Mouse (Mus musculus): ENCODE data around the gene Pla2g4e. TPM values are rescaled to one million over a fixed set of nuclear protein-coding genes. Genes with fewer than 3 reads are reported as not detected.

Pla2g4e gene
- polyA plus RNA-seq, 1 experiment from 2014 or later = 0.37 TPM

DNA sequence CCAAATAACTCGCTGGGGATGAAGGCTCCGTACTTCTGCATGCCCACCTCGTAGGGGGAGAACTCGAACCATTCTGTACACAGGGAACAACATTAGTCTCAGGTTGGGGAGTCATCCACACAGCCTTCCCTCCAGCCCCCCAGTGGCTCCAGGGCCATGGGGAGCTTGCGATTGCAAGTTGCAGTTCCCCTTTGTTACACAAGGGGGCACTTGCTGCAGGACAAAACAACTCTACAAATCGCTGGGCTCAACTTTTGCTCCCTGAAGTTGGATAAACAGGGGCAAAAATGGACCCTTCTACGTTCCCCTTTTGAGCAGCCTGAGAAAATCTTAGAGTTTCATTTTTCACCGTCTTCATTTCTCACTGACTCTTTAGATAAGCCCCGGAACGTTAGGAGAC lies 71.4 kb downstream of the Pla2g4e start:
- no peaks in the 10 kb centered on the region for H3K9me3 ChIP-seq
- no peak for ATAC-seq (ENCODE audit: borderline replicate concordance, extremely low read depth, low FRiP score, low TSS enrichment)

DNA sequence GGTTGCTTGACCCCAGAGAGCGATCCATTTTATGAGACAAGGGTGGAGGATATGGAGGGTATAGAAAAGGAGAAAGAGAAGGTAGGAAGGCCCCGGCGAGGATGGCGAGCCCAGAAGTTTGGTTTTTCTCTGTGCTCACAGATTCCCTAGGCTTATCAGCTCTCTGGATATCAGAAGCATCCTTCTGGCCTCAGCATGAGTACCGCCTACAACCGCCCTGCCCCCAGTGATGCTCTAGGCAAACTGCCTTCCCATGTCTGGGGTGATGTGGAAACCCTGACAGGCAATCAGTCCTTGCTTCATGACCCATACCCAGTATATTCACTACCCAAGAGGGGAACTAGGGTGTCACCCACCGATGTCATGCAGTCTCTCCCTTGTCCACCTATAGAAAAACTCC lies 73.8 kb downstream of the Pla2g4e start:
- no peaks in the 10 kb centered on the region for H3K4me1 ChIP-seq
- no peak overlapping the region for H3K4me3 ChIP-seq
- H3K4me2 ChIP-seq = no peak overlapping the region
- no peak overlapping the region for H3K9ac ChIP-seq
- no peaks in the 10 kb centered on the region for H3K36me3 ChIP-seq
- ATAC-seq (ENCODE audit: borderline replicate concordance, extremely low read depth, low FRiP score, low TSS enrichment) = no peak
- 84% methylated on average over 7 of the region's 7 CpGs for WGBS
- H3K9me3 ChIP-seq = no peaks in the 10 kb centered on the region
- H3K27me3 ChIP-seq = no peaks in the 10 kb centered on the region
- no peak overlapping the region for H3K27ac ChIP-seq

More for the DNA sequence above, 71.4 kb downstream of the Pla2g4e start:
- 17% methylated on average over 10 of the region's 10 CpGs for WGBS
- Histone ChIP-seq H3K9ac (no peak overlapping the region), H3K27ac (no peak overlapping the region), H3K36me3 (no peaks in the 10 kb centered on the region), H3K4me1 (no peaks in the 10 kb centered on the region), H3K4me3 (no peak overlapping the region), H3K27me3 (no peaks in the 10 kb centered on the region), H3K4me2 (peak overlapping the region; percentile 36)

DNA sequence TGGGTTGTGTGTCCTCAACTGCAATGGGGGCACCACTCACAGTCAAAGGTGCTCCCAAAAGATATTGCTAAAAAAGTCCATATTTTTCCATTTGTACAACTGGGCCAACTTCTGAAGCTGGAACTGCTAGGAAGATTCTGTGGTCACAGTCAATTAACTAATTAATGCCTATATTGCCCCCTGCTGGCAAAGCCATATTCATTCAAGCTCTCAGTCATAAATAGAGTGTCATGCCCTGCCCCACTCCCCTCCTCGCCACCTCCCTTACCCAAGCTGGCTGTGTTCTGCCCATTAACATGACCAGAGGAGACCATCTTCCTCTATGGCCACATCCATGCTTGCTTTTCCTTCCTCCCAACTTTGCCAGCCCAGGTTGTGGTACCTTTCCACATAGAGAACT lies 74.4 kb downstream of the Pla2g4e start:
- no peaks in the 10 kb centered on the region for H3K36me3 ChIP-seq
- no peaks in the 10 kb centered on the region for H3K9me3 ChIP-seq
- no peak overlapping the region for H3K9ac ChIP-seq
- no peak overlapping the region for H3K4me2 ChIP-seq
- no peak overlapping the region for H3K4me3 ChIP-seq
- 33% methylated on average over 1 of the region's 1 CpGs for WGBS
- no peak overlapping the region for H3K27ac ChIP-seq
- H3K4me1 ChIP-seq = no peaks in the 10 kb centered on the region
- no peak for ATAC-seq (ENCODE audit: borderline replicate concordance, extremely low read depth, low FRiP score, low TSS enrichment)
- H3K27me3 ChIP-seq = no peaks in the 10 kb centered on the region

DNA sequence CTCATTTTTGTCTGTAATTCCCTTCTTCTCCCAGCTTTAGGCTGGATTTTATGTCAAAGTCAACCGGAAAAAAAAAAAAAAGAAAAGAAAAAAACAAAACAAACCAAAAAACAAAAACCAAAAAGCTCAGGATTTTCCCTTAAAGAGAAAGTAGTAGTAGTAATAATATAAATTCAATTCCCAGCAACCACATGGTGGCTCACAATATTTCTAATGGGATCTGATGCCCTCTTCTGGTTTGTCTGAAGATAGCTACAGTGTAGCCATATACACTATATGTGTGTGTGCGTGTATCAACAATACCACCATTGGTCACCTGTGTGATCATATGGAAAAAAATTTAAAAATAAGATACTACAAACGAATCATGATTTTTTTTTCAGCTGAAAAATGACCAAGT lies 75.8 kb downstream of the Pla2g4e start:
- Histone ChIP-seq H3K4me2 (no peak overlapping the region), H3K9ac (no peak overlapping the region), H3K4me3 (no peak overlapping the region), H3K4me1 (peaks cover 2% of the 10 kb centered on the region; the same call in 1 of the 2 replicates), H3K27me3 (no peaks in the 10 kb centered on the region), H3K9me3 (no peaks in the 10 kb centered on the region), H3K36me3 (no peaks in the 10 kb centered on the region), H3K27ac (no peak overlapping the region)
- no peak for ATAC-seq (ENCODE audit: borderline replicate concordance, extremely low read depth, low FRiP score, low TSS enrichment)
- WGBS = 83% methylated on average over 3 of the region's 3 CpGs

DNA sequence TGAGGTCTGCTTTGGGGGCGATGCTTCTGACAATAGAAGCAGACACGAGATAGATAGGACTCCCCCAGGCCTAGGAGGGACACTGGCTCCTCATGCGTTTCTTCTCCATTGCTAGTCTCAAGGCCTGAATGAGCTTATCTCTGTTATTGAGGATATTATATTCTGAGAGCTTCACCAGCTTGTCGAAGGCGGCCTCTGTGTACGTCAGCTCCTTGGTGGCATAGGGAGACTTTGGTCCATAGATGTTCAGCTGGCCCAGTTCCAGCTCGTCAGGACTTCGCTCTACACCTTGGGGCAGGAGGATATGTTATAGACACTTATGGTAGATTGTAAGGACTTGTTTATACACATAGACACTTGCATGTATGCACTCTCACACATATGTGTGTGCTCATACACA lies 77.4 kb downstream of the Pla2g4e start:
- Histone ChIP-seq H3K36me3 (no peaks in the 10 kb centered on the region), H3K27me3 (no peaks in the 10 kb centered on the region), H3K4me2 (no peak overlapping the region), H3K4me1 (peaks cover 2% of the 10 kb centered on the region; the same call in 1 of the 2 replicates), H3K9ac (no peak overlapping the region), H3K27ac (no peak overlapping the region), H3K9me3 (no peaks in the 10 kb centered on the region), H3K4me3 (no peak overlapping the region)
- no peak for ATAC-seq (ENCODE audit: borderline replicate concordance, extremely low read depth, low FRiP score, low TSS enrichment)
- WGBS = 84% methylated on average over 8 of the region's 8 CpGs

DNA sequence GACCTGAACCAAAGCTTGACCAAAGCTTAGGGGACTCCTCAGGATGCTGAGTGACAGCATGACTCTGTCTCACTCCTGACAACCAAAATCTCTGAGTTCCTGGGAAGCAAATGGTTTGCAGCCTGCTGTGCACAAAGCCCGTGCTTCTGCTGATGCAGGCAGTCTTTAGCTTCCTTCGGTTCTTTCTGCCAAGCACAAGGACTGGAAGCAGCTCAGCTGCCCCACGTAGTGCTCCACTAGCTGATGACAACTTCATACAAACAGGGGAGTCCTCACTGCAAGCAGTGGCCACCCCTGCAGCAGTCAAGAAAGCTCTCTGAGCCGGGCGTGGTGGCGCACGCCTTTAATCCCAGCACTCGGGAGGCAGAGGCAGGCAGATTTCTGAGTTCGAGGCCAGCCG lies 79.7 kb downstream of the Pla2g4e start:
- H3K36me3 ChIP-seq = no peaks in the 10 kb centered on the region
- H3K4me2 ChIP-seq = no peak overlapping the region
- H3K4me1 ChIP-seq = peaks cover 2% of the 10 kb centered on the region; the same call in 1 of the 2 replicates
- no peak overlapping the region for H3K27ac ChIP-seq
- H3K4me3 ChIP-seq = no peak overlapping the region
- ATAC-seq (ENCODE audit: borderline replicate concordance, extremely low read depth, low FRiP score, low TSS enrichment) = no peak
- no peaks in the 10 kb centered on the region for H3K27me3 ChIP-seq
- H3K9ac ChIP-seq = no peak overlapping the region
- no peaks in the 10 kb centered on the region for H3K9me3 ChIP-seq
- 78% methylated on average over 10 of the region's 10 CpGs for WGBS

DNA sequence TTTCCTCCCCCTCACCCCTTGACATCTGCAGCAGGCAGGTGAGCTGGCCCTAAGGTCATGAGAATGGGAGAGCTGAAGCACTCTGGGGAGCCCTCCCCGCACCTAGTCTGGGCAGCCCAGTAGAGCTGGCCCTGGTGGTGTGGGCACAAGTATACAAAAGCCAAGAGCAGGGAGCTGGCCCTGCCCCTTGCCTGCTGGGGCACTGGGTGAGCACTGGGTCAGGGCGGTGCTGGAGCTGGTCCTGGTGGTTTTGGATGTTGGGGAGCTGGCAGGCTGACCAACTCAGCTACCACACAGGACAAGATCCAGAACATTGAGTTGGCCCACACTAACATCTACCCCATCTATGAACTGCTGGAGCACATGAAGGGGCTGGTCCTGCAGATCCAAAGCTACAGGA lies 85.7 kb downstream of the Pla2g4e start:
- peak overlapping the region; percentile 25; the same call in 1 of the 2 replicates for H3K27ac ChIP-seq
- no peak overlapping the region for H3K4me2 ChIP-seq
- no peaks in the 10 kb centered on the region for H3K27me3 ChIP-seq
- H3K9me3 ChIP-seq = no peaks in the 10 kb centered on the region
- ATAC-seq (ENCODE audit: borderline replicate concordance, extremely low read depth, low FRiP score, low TSS enrichment) = no peak
- no peak overlapping the region for H3K9ac ChIP-seq
- 0 out of 2 replicates have a peak, but pooled peaks cover 5% of the 10 kb centered on the region for H3K4me1 ChIP-seq
- WGBS = 69% methylated on average over 2 of the region's 2 CpGs
- no peaks in the 10 kb centered on the region for H3K36me3 ChIP-seq
- no peak overlapping the region for H3K4me3 ChIP-seq

DNA sequence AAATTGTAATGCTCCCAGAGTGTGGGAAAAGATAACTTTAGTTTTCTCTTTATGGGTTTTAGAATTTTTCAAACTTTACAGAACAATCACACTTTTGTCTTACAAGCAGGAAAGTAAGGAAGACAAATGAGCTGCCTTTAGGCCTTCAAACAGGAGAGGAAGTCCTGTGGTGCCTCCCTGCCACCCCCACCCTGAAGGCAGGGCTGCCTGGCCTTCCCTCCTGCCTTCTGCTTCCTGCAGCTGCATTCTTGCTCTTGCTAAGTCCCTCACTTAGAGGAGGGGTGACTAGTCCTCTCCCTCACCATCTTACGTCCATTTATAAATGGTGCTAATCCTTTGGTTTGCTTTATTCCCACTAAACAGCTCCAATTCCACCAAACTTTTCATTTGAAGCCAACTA lies 86.3 kb downstream of the Pla2g4e start:
- 26% methylated on average over 1 of the region's 1 CpGs for WGBS
- H3K27ac ChIP-seq = 0 out of 2 replicates have a peak overlapping the region, but pooled peaks have one; percentile 25
- H3K4me3 ChIP-seq = no peak overlapping the region

DNA sequence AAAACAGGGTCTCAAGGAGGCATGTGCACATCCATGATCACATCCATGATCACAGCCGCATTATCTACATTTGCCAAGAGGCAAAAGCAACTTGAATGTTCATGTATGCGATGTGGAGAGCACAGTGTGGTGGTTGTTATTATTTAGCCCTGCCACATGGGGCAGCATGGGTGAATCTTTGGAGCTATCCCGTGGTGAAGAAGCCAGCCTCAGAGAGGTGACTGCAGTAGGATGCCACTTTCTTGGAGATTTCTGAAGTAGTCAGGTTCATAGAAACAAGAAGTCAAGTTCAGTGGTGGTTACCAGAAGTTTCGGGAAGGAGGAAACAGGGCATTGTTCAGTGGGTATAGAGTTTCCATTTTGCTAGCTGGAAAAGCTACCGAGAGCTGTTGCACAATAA lies 87.1 kb downstream of the Pla2g4e start:
- ATAC-seq (ENCODE audit: borderline replicate concordance, extremely low read depth, low FRiP score, low TSS enrichment) = no peak
- Histone ChIP-seq H3K27ac (no peak overlapping the region), H3K4me1 (0 out of 2 replicates have a peak, but pooled peaks cover 12% of the 10 kb centered on the region), H3K27me3 (no peaks in the 10 kb centered on the region), H3K9me3 (no peaks in the 10 kb centered on the region), H3K4me3 (no peak overlapping the region), H3K9ac (no peak overlapping the region), H3K36me3 (no peaks in the 10 kb centered on the region), H3K4me2 (no peak overlapping the region)
- WGBS = 50% methylated on average over 5 of the region's 5 CpGs

More for the DNA sequence above, 86.3 kb downstream of the Pla2g4e start:
- Histone ChIP-seq H3K4me1 (0 out of 2 replicates have a peak, but pooled peaks cover 5% of the 10 kb centered on the region), H3K9ac (no peak overlapping the region), H3K4me2 (no peak overlapping the region), H3K9me3 (no peaks in the 10 kb centered on the region), H3K36me3 (no peaks in the 10 kb centered on the region), H3K27me3 (no peaks in the 10 kb centered on the region)
- no peak for ATAC-seq (ENCODE audit: borderline replicate concordance, extremely low read depth, low FRiP score, low TSS enrichment)

DNA sequence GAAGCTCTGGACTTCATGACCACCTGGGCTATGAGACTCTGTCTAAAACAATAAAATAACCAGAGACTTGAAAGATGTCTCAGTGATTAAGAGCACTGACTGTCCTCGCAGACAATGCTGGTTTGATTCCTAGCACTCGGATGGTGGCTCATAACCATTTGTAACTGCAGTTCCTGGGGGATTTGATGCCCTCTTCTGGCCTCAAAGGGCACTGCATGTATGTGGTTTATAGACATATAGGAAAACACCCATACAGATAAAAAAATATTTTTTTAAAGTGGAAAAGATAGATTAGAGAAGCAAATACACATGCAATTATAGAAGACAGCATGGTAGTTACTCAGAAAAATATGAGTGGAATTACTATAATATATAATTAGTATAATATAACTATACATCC lies 87.5 kb downstream of the Pla2g4e start:
- no peak for ATAC-seq (ENCODE audit: borderline replicate concordance, extremely low read depth, low FRiP score, low TSS enrichment)

DNA sequence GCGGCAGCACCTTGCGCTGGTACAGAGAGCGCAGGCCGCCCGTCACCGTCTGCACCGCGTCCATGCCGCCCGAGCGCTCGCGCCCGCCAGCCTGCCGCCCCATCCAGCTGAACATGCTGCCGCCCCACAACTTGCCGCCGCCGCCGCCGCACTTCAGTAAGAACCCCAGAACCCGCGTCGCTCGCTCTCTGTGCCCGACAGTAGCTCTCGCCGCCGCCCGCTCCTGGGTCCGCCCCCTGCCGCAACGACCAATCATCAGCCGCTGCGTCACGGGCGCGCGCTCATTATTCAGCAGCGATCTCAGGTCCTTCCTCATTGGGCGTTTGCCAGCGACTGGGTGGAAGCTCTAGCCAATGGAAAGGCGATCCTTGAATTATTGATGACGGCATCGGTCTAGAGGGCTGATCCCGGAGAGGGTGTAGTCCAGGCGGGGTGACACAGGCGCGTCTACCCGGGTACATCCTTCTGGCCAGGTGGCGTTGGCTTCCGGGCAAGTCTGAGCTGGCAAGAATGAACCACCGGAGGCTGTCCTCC lies 90.7 kb downstream of the Pla2g4e start, which contains the start of gene Ehd4:
Gene Ehd4, minus strand, starts transcription at position 246 of the 534 bp plus-strand sequence.
- Histone ChIP-seq H3K4me1 (0 out of 2 replicates have a peak, but pooled peaks cover 12% of the 10 kb centered on the region), H3K4me2 (peak within 1 kb of the TSS; percentile 85), H3K27me3 (no peaks in the 10 kb centered on the region), H3K4me3 (peak within 1 kb of the TSS; percentile 70), H3K9ac (peak within 1 kb of the TSS; percentile 63), H3K36me3 (no peaks in the 10 kb centered on the region), H3K27ac (peak within 1 kb of the TSS; percentile 61), H3K9me3 (no peaks in the 10 kb centered on the region)
- under 1% methylated on average over 53 of the region's 53 CpGs for WGBS
- peak; percentile 98 for ATAC-seq (ENCODE audit: borderline replicate concordance, extremely low read depth, low FRiP score, low TSS enrichment)

More for the DNA sequence above, 87.5 kb downstream of the Pla2g4e start:
- 79% methylated on average over 2 of the region's 2 CpGs for WGBS
- H3K9me3 ChIP-seq = no peaks in the 10 kb centered on the region
- no peak overlapping the region for H3K9ac ChIP-seq
- H3K27ac ChIP-seq = no peak overlapping the region
- no peaks in the 10 kb centered on the region for H3K27me3 ChIP-seq
- 0 out of 2 replicates have a peak, but pooled peaks cover 12% of the 10 kb centered on the region for H3K4me1 ChIP-seq
- no peak overlapping the region for H3K4me2 ChIP-seq
- H3K36me3 ChIP-seq = no peaks in the 10 kb centered on the region
- H3K4me3 ChIP-seq = no peak overlapping the region

DNA sequence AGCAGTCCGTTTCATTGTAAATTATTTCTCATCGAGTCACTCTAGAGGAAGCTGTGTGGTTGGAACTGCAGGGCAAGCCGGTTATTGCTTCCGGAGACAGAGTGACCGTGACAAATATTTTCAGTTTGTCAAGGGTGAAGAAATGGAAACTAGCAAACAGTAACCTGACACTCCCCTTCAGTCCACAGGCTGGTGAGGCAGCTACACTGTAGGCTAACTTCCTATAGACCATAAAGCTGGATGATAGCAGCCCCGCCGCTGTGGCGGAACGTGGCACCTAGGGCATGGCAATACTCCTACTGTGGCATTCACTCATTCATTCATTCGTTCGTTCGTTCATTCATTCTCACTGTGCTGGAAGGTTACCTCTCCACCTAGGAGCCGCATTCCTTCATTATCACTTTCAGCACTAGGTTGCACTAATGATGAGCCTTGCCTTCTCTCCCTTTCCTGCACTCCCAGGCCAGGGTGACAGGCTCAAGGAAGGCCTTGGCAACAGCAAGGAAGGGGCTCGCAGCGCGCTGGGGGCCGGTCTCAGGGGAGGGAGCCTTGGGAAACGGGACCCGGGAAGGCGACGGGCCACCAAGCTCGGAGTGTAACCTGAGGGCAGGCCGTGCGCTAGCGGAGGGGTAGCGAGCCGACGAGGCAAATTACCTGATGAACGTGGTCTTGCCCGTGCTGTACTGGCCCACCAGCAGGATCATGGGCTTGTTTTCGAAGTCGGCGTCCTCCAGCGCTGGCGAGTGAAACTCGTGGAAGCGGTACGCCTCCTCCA lies 91.4 kb downstream of the Pla2g4e start:
- Histone ChIP-seq H3K4me2 (peak overlapping the region; percentile 85), H3K4me3 (peak overlapping the region; percentile 70), H3K9ac (peak overlapping the region; percentile 63), H3K9me3 (no peaks in the 10 kb centered on the region), H3K36me3 (no peaks in the 10 kb centered on the region), H3K27ac (peak overlapping the region; percentile 61), H3K27me3 (no peaks in the 10 kb centered on the region), H3K4me1 (0 out of 2 replicates have a peak, but pooled peaks cover 12% of the 10 kb centered on the region)
- under 1% methylated on average over 38 of the region's 38 CpGs for WGBS
- ATAC-seq (ENCODE audit: borderline replicate concordance, extremely low read depth, low FRiP score, low TSS enrichment) = peak; percentile 16
